Mouse (Mus musculus) cerebellum, adult 2 months (tissue): ENCODE measurements around the gene Zyx.

Experiments
- CTCF ChIP-seq: fragments of 200-500 bp; IDR thresholded peaks from 2 replicates; pipeline ENCODE4 v1.5.1; 2011; ENCODE audit warnings: low read depth, mild to moderate bottlenecking, control low read depth, low read length, moderate library complexity, borderline replicate concordance; ENCODE audit not compliant: insufficient read depth
- POLR2A ChIP-seq: fragments of 200-500 bp; IDR thresholded peaks from 2 replicates; pipeline ENCODE4 v1.6.1; 2011; ENCODE audit warnings: low read length, control low read depth, borderline replicate concordance; ENCODE audit not compliant: insufficient read depth

- no peak for TF ChIP-seq CTCF
- no peak for TF ChIP-seq POLR2A
Measured at GRCm38 (mm10) chr6:42372421-42372815, 23.0 kb downstream of the Zyx start.
